Mouse (Mus musculus) lung, postnatal 0 days (tissue): Measurements from ENCODE around the gene Rilpl1.

Experiments used
- CTCF ChIP-seq: IDR thresholded peaks from 2 replicates; pipeline ENCODE4 v1.5.1; 2016; ENCODE audit warnings: antibody characterized with exemption, mild to moderate bottlenecking
- EP300 ChIP-seq: IDR thresholded peaks from 2 replicates; pipeline ENCODE4 v1.6.1; 2016; ENCODE audit warnings: antibody characterized with exemption, mild to moderate bottlenecking, control low read depth

GRCm38 (mm10) chr5:124444661-124445561 is 86.3 kb downstream of the Rilpl1 start:
- TF ChIP-seq CTCF: no peak
- no peak for TF ChIP-seq EP300
